Mouse (Mus musculus) gastrocnemius, adult 8-10 months (tissue): ENCODE measurements around the gene Gm7735. TPM values are rescaled to one million over a fixed set of nuclear protein-coding genes. Genes with fewer than 3 reads are reported as not detected.
"Not testable (repeated sequence)": the region's sequence is repeated elsewhere in the genome, so short reads cannot be mapped to it uniquely, and the experiment has no call there.

Experiments
- DNase-seq, 2 experiments: peaks; one replicate each; pipeline ENCODE4 v3.0.0; 2022; ENCODE audit warnings: low spot score in 2 of 2
- total RNA-seq, 4 experiments: library from RNA; stranded (reverse); gene quantifications; 2 replicates each; pipeline ENCODE4 v1.2.4; 2022

Gm7735 gene
- total RNA-seq: not detected

DNA sequence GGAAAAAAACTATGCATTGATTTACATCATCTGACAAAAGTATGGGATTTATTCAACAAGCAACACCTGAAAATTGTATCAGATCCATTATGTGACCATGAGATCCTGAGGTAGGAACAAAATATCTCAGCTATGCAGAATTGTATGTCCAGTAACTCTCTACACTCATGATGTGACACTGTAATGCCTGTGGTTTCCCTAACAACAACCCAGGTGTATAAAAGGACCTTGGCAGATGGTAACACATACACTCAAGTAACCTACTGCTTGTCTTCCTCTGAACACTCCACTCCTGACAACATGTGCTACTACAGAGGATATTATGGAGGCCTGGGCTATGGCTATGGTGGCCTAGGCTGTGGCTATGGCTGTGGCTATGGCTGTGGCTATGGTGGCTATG is at the start of gene Gm7735:
Gm7735 (plus strand) TSS at position 301 of the 400 bp plus-strand sequence.
- DNase-seq: not testable (repeated sequence)

DNA sequence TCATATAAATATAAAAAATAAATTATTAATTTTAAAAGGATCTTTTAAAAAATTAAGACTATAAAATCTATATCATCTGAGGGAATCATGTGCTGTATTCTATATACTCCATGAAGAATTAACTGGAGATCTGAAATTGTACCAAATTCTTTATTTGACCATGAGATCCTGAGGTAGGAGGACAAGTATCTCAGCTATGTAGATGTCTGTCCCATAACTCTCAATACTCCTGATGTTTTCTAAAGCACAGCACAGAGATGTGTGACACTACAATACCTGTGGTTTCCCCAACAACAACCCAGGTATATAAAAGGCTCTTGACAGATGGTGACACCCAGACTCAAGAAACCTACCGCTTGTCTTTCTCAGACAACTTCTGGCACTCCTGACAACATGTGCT is 28.7 kb upstream of the Gm7735 start, which contains the start of gene Gm6358:
Gm6358 (plus strand) TSS at position 301 of the 400 bp plus-strand sequence.
- DNase-seq: no peak

DNA sequence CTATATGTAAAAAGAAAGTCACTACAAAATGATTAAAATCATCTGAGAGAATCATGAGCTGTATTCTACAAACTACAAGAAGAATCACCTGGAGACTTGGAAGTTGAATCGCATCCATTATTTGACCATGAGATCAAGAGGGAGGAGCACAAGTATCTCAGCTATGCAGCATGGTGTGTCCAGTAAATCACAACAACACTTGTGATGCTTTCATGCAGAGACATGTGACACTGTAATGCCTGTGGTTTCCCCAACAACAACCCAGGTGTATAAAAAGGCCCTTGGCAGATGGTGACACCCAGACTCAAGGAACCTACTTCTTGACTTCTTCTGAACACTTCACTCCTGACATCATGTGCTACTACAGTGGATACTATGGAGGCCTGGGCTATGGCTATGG is 18.5 kb upstream of the Gm7735 start, which contains the start of gene Gm10061:
Gm10061 (plus strand) TSS at position 301 of the 400 bp plus-strand sequence.
- DNase-seq: no peak

DNA sequence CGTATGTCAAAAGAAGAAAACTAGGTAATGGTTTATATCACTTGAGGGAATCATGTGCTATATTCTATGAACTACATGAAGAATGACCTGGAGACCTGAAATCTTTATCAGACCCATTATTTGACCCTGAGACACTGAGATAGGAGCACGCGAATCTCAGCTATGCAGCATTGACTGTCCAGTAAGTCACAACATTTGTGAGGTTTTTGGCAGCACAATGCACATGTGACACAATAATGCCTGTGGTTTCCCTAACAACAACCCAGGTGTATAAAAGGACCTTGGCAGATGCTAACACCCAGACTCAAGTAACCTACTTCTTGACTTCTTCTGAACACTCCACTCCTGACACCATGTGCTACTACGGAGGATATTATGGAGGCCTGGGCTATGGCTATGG is 11.6 kb upstream of the Gm7735 start, which contains the start of gene Gm9789:
Gm9789 (plus strand) TSS at position 301 of the 400 bp plus-strand sequence.
- DNase-seq: no peak

DNA sequence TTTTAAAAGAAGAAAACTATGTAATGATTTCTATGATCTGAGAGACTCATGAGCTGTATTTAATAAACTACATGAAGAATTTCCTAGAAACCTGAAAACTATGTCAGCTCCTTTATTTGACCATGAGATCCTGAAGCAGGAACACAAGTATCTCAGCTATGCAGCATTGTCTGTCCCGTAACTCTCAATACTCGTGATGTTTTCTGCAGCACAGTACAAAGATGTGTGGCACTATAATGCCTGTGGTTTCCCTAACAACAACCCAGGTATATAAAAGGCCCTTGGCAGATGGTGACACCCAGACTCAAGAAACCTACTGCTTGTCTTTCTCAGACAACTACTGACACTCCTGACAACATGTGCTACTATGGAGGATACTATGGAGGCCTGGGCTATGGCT is 5.1 kb downstream of the Gm7735 start, which contains the start of gene 1110057P08Rik:
1110057P08Rik (plus strand) TSS at position 301 of the 400 bp plus-strand sequence.
- no peak for DNase-seq

DNA sequence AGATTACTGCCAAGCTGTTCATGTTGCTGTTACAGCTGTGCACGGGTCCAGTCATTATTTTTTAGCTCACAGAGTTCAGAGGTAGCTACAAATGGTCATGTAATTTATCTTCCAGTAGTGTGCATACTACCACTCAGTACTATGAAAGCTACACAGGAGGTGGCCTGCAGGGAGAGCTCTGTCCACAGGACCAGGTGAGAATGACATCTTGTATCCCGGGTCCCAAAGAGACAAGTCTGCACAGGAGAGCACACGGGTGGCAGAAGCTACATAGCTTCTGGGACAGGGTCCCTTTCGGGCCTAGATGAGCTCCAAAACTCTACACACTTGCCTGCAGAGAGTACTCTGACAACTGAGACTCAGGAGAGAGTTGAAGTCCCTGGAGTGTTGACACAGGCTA is 19.3 kb downstream of the Gm7735 start:
- no peak for DNase-seq

DNA sequence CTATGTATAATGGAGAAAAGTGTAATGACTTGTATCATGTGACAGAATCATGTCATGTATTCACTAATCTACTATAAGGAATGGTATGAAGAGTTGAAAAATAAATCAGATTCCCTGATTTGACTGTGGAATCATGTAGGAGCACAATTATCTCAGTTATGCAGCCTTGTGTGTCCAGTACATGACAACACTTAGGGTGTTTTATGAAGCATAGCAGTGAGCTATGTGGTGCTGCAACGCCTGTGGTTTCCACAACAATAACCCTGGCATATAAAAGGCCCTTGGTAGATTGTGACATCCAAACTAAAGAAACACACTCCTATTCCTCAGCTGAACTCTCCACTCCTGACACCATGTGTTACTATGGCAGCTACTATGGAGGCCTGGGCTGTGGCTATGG is 36.3 kb downstream of the Gm7735 start, which contains the start of gene Krtap20-2:
Krtap20-2 (plus strand) TSS at position 301 of the 400 bp plus-strand sequence.
- DNase-seq: no peak

Other genes starting within 250 kb of the Gm7735 start
- not detected for gene Krtap19-9b, start 237.2 kb upstream of the Gm7735 start, total RNA-seq
- gene Krtap16-3, start 206.6 kb upstream of the Gm7735 start, total RNA-seq: not detected
- gene Krtap22-2, start 158.7 kb upstream of the Gm7735 start, total RNA-seq: not detected
- gene Gm10229, start 154.2 kb upstream of the Gm7735 start, total RNA-seq: not detected
- gene Krtap6-1, start 137.8 kb upstream of the Gm7735 start, total RNA-seq: not detected
- not detected for gene Gm10228, start 128.0 kb upstream of the Gm7735 start, total RNA-seq
- not detected for gene Krtap6-5, start 121.6 kb upstream of the Gm7735 start, total RNA-seq
- gene 1110025L11Rik, start 105.5 kb upstream of the Gm7735 start, total RNA-seq: not detected
- not detected for gene Krtap6-3, start 85.5 kb upstream of the Gm7735 start, total RNA-seq
- gene Gm6358, start 28.6 kb upstream of the Gm7735 start, total RNA-seq: not detected
- gene Gm10061, start 18.4 kb upstream of the Gm7735 start, total RNA-seq: not detected
- gene Gm9789, start 11.5 kb upstream of the Gm7735 start, total RNA-seq: not detected
- gene 1110057P08Rik, start 5.2 kb downstream of the Gm7735 start, total RNA-seq: not detected
- gene Krtap20-2, start 36.4 kb downstream of the Gm7735 start, total RNA-seq: not detected
- gene Krtap21-1, start 234.4 kb downstream of the Gm7735 start, total RNA-seq: not detected